Mouse (Mus musculus): ENCODE measurements around the gene Ganc. TPM values are rescaled to one million over a fixed set of nuclear protein-coding genes. Genes with fewer than 3 reads are reported as not detected.

Ganc gene
- polyA plus RNA-seq, 1 experiment, result 10.4 TPM

- peaks cover 59% of the 10 kb centered on the region for H3K4me1 ChIP-seq (ENCODE audit: control insufficient read depth, insufficient read depth, low read length)
- no peak for TF ChIP-seq POLR2A (IDR thresholded peaks at IDR 0.05; ENCODE audit: borderline replicate concordance, low read depth, low read length)
- TF ChIP-seq CTCF (IDR thresholded peaks at IDR 0.05; ENCODE audit: low read depth, low read length), result no peak
- H3K27ac ChIP-seq (ENCODE audit: insufficient read depth, low read depth, low read length), result no peak overlapping the region
- no peak overlapping the region for H3K4me3 ChIP-seq (ENCODE audit: insufficient read depth, low read length)
Observed at GRCm38 (mm10) chr2:120465397-120465785, 61.7 kb downstream of the Ganc start.

GRCm38 (mm10) chr2:120468011-120468410 lies 64.3 kb downstream of the Ganc start:
- H3K27ac ChIP-seq (ENCODE audit: insufficient read depth, low read depth, low read length), result no peak overlapping the region
- H3K4me1 ChIP-seq (ENCODE audit: control insufficient read depth, insufficient read depth, low read length), result peaks cover 60% of the 10 kb centered on the region
- H3K4me3 ChIP-seq (ENCODE audit: insufficient read depth, low read length), result no peak overlapping the region
- TF ChIP-seq POLR2A (IDR thresholded peaks at IDR 0.05; ENCODE audit: borderline replicate concordance, low read depth, low read length) (no peak), CTCF (IDR thresholded peaks at IDR 0.05; ENCODE audit: low read depth, low read length) (no peak)

GRCm38 (mm10) chr2:120469220-120469619 lies 65.5 kb downstream of the Ganc start:
- Histone ChIP-seq H3K27ac (ENCODE audit: insufficient read depth, low read depth, low read length) (peak overlapping the region; percentile 21; the same call in 1 of the 2 replicates), H3K4me1 (ENCODE audit: control insufficient read depth, insufficient read depth, low read length) (peaks cover 50% of the 10 kb centered on the region), H3K4me3 (ENCODE audit: insufficient read depth, low read length) (no peak overlapping the region)
- no peak for TF ChIP-seq CTCF (IDR thresholded peaks at IDR 0.05; ENCODE audit: low read depth, low read length)
- TF ChIP-seq POLR2A (IDR thresholded peaks at IDR 0.05; ENCODE audit: borderline replicate concordance, low read depth, low read length), result no peak

DNA sequence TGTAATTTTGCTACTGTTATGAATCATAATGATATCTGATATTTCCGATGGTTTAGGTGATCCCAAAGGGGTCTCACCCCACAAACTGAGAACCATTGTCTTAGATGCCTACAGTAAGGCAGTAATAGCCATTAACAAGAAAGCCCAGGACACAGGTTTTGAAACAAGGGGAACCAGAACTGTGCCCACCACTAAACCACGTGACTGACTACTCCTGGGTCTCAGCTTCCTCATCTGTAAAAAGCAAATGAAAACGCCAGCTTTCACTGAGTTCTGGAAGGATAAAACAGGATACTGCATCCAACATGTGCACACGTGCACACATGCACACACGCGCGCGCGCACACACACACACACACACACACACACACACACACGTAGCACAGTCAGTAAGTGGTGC lies 66.0 kb downstream of the Ganc start:
- peaks cover 46% of the 10 kb centered on the region for H3K4me1 ChIP-seq (ENCODE audit: control insufficient read depth, insufficient read depth, low read length)
- 0 out of 2 replicates have a peak overlapping the region, but pooled peaks have one; percentile 21 for H3K27ac ChIP-seq (ENCODE audit: insufficient read depth, low read depth, low read length)
- H3K4me3 ChIP-seq (ENCODE audit: insufficient read depth, low read length), result no peak overlapping the region
- TF ChIP-seq POLR2A (IDR thresholded peaks at IDR 0.05; ENCODE audit: borderline replicate concordance, low read depth, low read length), result no peak
- no peak for TF ChIP-seq CTCF (IDR thresholded peaks at IDR 0.05; ENCODE audit: low read depth, low read length)

GRCm38 (mm10) chr2:120470856-120471255 lies 67.2 kb downstream of the Ganc start:
- no peak overlapping the region for H3K27ac ChIP-seq (ENCODE audit: insufficient read depth, low read depth, low read length)
- H3K4me1 ChIP-seq (ENCODE audit: control insufficient read depth, insufficient read depth, low read length), result peaks cover 35% of the 10 kb centered on the region
- no peak overlapping the region for H3K4me3 ChIP-seq (ENCODE audit: insufficient read depth, low read length)
- no peak for TF ChIP-seq CTCF (IDR thresholded peaks at IDR 0.05; ENCODE audit: low read depth, low read length)
- TF ChIP-seq POLR2A (IDR thresholded peaks at IDR 0.05; ENCODE audit: borderline replicate concordance, low read depth, low read length), result no peak

- Histone ChIP-seq H3K4me3 (ENCODE audit: insufficient read depth, low read length) (no peak overlapping the region), H3K27ac (ENCODE audit: insufficient read depth, low read depth, low read length) (no peak overlapping the region), H3K4me1 (ENCODE audit: control insufficient read depth, insufficient read depth, low read length) (0 out of 2 replicates have a peak, but pooled peaks cover 2% of the 10 kb centered on the region)
- TF ChIP-seq CTCF (IDR thresholded peaks at IDR 0.05; ENCODE audit: low read depth, low read length) (no peak), POLR2A (IDR thresholded peaks at IDR 0.05; ENCODE audit: borderline replicate concordance, low read depth, low read length) (no peak)
Observed at GRCm38 (mm10) chr2:120476277-120477087, 72.8 kb downstream of the Ganc start.

GRCm38 (mm10) chr2:120478600-120478999 lies 74.9 kb downstream of the Ganc start:
- no peak overlapping the region for H3K27ac ChIP-seq (ENCODE audit: insufficient read depth, low read depth, low read length)
- no peak for TF ChIP-seq POLR2A (IDR thresholded peaks at IDR 0.05; ENCODE audit: borderline replicate concordance, low read depth, low read length)
- TF ChIP-seq CTCF (IDR thresholded peaks at IDR 0.05; ENCODE audit: low read depth, low read length), result peak; percentile 69
- H3K4me1 ChIP-seq (ENCODE audit: control insufficient read depth, insufficient read depth, low read length), result peaks cover 19% of the 10 kb centered on the region
- H3K4me3 ChIP-seq (ENCODE audit: insufficient read depth, low read length), result no peak overlapping the region

GRCm38 (mm10) chr2:120481921-120482320 lies 78.2 kb downstream of the Ganc start:
- Histone ChIP-seq H3K4me3 (ENCODE audit: insufficient read depth, low read length) (no peak overlapping the region), H3K27ac (ENCODE audit: insufficient read depth, low read depth, low read length) (no peak overlapping the region), H3K4me1 (ENCODE audit: control insufficient read depth, insufficient read depth, low read length) (peaks cover 26% of the 10 kb centered on the region)
- TF ChIP-seq POLR2A (IDR thresholded peaks at IDR 0.05; ENCODE audit: borderline replicate concordance, low read depth, low read length) (no peak), CTCF (IDR thresholded peaks at IDR 0.05; ENCODE audit: low read depth, low read length) (no peak)

GRCm38 (mm10) chr2:120482506-120483389 lies 79.1 kb downstream of the Ganc start:
- TF ChIP-seq CTCF (IDR thresholded peaks at IDR 0.05; ENCODE audit: low read depth, low read length) (no peak), POLR2A (IDR thresholded peaks at IDR 0.05; ENCODE audit: borderline replicate concordance, low read depth, low read length) (no peak)
- Histone ChIP-seq H3K4me1 (ENCODE audit: control insufficient read depth, insufficient read depth, low read length) (peaks cover 26% of the 10 kb centered on the region), H3K27ac (ENCODE audit: insufficient read depth, low read depth, low read length) (no peak overlapping the region), H3K4me3 (ENCODE audit: insufficient read depth, low read length) (no peak overlapping the region)

Data from bone marrow macrophage, adult 2 months (primary cell).